Mouse (Mus musculus) frontal cortex, adult 2 months (tissue): Measurements from ENCODE around the gene Gm49361. TPM values are rescaled to one million over a fixed set of nuclear protein-coding genes. Genes with fewer than 3 reads are reported as not detected.
"Not testable (repeated sequence)": the region's sequence is repeated elsewhere in the genome, so short reads cannot be mapped to it uniquely, and the experiment has no call there.

ENCODE experiments used
- DNase-seq, 2 experiments: peaks; one replicate each; pipeline ENCODE4 v3.0.0; 2022; ENCODE audit warnings: low spot score in 1 of 2; ENCODE audit errors: extremely low spot score in 1 of 2
- polyA plus RNA-seq: library from polyadenylated mRNA; depleted of rRNA; stranded (reverse); fragments of >200 nt; gene quantifications from 2 replicates; pipeline ENCODE4 v1.2.3, GENCODE M21; 2012

Gm49361 gene
- polyA plus RNA-seq, 1 experiment = not detected

DNA sequence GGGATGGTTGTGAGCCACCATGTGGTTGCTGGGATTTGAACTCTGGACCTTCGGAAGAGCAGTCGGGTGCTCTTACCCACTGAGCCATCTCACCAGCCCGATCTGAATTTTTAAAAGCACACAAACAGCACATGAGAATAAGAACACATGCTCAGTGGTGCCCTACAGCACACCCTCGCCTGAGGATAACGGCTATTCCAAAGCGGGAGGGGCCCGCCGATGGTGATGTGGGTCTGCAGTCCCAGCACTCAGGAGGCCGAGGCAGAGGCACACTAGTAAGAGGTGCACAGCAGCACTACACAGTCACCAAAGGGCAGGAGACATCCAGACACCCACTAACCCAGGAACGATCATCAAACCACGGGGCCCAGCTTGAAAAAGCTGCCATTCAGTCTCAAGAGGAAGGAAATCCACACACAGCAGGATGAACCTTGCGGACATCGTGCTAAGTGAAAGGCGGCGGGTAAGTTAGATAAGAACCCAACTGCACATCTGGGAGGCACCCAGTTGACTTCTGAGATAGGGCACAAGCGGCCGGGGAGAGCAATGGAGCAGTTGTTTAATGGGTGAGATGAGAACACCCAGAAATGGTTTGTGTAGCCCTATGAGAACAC is 53.3 kb downstream of the Gm49361 start:
- DNase-seq = no peak

GRCm38 (mm10) chr14:57691316-57691715 is 54.6 kb downstream of the Gm49361 start:
- no peak for DNase-seq

DNA sequence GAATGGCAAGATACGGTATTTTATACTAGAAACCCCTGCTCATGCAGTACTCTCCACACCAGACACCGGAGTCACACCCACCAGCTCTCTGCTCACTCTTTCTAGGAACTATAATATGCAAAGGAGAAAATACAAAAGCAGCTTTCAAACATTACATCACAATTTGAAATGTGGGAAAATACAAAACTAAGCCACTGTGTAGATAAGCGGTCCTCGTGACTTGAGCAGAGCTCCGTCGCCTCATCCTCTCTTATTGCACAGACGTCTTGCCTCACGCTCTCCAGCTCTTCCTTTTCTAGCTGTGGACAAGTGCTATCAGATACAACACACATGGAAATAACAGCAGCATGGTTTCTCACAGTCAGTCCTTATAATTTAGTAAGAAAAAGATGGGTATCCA is 55.2 kb downstream of the Gm49361 start:
- DNase-seq = no peak

DNA sequence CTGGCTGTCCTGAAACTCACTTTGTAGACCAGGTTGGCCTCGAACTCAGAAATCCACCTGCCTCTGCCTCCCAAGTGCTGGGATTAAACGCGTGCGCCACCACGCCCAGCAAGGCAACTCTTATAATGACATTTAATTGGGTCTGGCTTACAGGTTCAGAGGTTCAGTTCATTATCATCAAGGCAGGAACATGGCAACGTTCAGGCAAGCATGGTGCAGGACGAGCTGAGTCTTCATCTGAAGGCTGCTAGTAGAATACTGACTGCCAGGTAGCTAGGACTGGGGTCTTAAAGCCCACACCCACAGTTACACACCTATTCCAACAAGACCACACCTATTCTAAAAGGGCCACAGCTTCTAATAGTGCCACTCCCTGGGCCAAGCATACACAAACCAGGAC is 57.8 kb downstream of the Gm49361 start:
- DNase-seq = not testable (repeated sequence)

- DNase-seq = no peak
These were observed 58.5 kb downstream of the Gm49361 start for GRCm38 (mm10) chr14:57687441-57687840.

- DNase-seq = no peak
These were observed 59.3 kb downstream of the Gm49361 start for GRCm38 (mm10) chr14:57686647-57687046.

GRCm38 (mm10) chr14:57684579-57684978 is 61.3 kb downstream of the Gm49361 start:
- DNase-seq = peak in 1 of 2 experiments; percentile 70

- DNase-seq = no peak
These were observed 63.2 kb downstream of the Gm49361 start for GRCm38 (mm10) chr14:57682751-57683150.

DNA sequence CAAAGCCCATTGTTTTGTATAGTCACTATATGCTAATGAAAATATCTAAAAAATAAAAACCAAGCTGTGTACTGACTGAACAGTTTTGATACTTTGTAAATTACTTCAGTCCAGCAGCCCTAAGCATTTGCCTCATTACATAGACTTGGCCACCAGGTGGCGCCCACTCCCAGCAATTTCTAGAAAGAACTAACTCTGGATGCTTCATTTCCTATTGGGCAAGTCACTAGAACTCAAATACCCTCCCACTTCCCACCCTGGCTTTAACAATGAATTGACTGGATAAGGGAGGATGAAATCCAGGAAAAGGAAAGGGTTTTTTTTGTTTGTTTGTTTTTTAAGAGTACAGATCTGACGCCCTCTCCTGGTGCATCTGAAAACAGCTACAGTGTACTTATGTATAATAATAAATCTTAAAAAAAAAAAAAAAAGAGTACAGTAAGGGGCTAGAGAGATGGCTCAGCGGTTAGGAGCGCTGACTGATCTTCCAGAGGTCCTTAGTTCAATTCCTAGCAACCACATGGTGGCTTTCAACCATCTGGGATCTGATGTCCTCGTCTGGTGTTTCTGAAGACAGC is 65.9 kb downstream of the Gm49361 start:
- peak; percentile 18 to 93 for DNase-seq

DNA sequence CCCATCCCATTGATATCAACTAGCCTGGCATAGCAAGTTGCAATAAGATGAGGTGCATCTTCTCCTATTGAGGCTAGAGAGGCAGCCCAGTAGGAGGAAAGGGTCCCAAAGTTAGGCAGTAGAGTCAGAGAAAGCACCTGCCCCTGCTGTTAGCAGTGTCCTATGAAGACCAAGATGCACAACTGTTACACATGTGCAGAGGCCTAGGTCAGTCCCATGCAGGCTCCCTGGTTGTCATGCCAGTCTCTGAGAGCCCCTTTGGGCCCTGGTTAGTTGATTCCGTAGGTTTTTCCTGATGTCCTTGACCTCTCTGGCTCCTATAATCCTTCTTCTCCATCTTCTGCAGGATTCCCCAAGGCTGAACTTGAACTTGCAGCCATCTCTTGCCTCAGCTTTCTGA is 66.4 kb downstream of the Gm49361 start:
- no peak for DNase-seq

GRCm38 (mm10) chr14:57675481-57675880 is 70.4 kb downstream of the Gm49361 start:
- DNase-seq = no peak

DNA sequence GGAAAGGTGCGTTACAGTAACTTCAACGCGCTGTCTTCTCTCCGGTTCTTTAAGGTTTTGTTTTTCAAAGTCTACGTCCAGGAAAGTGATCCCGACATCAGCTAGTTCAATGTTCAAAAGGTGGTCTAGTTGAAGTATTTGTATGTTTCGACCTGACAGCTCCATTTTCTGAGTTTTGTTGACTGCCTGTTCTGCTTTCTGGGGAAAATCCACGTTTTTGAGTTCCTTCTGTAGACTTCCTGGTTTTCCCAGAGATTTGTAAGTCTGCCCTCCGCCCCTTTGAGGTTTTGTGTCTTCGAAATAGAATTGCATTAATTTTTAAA is 80.3 kb downstream of the Gm49361 start:
- DNase-seq = no peak

GRCm38 (mm10) chr14:57664822-57665627 is 80.9 kb downstream of the Gm49361 start, which contains the start of gene Xpo4:
Xpo4 (minus strand) TSS chr14:57665430.
- peak; percentile 52 to 83 for DNase-seq

GRCm38 (mm10) chr14:57664311-57664821 is 81.5 kb downstream of the Gm49361 start:
- DNase-seq = no peak

DNA sequence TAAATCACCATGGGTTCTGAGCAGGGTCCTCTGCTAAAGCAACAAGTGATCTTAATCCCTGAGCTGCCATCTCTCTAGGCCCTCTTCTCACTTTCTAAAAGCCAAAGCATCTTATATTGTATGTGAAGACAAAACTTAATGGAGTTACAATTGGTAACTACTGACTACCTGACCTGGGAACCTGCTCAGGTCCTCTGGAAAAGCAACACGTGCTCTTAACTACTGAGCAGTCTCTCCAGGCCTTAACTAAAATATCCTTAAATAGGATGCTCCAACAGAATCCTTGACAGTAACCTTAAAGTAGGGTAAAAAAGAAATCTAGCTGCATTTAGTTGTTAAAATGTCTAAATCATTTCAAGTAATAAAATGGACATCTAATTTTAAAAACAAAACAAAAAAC is 82.3 kb downstream of the Gm49361 start:
- no peak for DNase-seq

DNA sequence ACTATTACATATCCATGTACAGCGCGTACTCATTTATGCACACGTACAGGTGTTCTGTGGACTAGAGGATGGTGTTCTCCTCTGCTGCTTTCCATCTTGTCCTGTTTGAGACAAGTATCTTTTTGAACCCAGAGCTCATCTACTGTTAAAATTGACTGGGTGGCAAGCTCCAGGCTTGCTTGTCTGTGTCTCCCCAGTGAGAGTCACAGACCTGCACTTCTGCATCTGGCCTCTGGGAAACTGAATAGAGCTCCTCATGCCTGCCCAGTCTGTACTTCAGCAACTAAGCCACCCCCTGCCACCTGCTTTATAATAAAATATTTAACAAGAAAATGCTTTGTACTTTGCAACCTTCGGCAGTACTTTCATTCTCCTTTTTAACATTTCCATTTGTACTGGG is 87.6 kb downstream of the Gm49361 start:
- DNase-seq = no peak

DNA sequence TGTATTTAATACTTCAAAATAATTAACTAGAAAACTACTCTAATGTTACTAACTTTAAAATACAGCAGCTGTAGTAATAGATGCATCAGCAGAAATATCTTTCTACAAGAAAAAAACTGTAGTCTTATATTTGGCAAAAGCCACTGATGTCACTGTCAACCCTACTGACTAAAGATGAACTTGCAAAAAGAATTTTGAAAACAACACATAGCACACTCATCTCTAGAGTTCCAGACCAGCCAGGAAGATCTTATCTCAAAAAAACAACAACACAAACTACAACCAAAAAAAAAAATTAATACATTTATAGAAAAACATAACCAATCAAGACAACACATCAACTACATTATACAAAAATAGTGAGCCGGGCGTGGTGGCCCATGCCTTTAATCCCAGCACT is 88.4 kb downstream of the Gm49361 start:
- no peak for DNase-seq

DNA sequence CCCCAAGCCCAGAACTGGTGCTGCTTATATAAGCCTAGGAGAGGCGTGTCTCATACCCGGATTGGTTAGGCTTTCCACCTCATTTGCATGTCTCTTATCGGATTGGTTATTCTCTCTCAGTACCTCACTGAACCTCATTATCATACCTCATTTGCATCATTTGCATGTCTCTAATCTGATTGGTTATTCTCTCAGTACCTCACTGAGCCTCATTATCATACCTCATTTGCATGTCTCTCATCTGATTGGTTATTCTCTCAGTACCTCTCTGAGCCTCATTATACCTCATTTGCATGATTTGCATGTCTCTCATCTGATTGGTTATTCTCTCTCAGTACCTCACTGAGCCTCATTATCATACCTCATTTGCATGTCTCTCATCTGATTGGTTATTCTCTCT is 89.4 kb downstream of the Gm49361 start:
- not testable (repeated sequence) for DNase-seq

DNA sequence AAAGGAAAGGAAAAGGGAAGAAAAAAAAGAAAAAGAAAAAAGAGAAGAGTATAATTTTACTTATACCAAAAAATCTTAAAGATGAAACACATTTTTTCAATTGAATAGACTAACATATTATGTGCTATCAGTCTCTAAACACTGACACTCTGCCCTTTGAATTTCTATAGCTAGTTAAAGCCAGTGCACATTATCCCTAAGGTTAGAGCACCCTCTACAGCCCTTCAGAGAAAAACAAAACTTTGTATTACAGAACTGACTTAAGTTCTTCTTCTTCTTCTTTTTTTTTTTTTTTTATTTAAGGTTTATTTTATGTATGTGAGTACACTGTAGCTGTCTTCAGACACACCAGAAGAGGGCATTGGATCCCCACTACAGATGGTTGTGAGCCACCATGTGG is 96.4 kb downstream of the Gm49361 start:
- DNase-seq = no peak

GRCm38 (mm10) chr14:57646155-57646554 is 99.7 kb downstream of the Gm49361 start:
- DNase-seq = no peak

- no peak for DNase-seq
These were observed 106.8 kb downstream of the Gm49361 start for GRCm38 (mm10) chr14:57639153-57639552.

- DNase-seq = no peak
These were observed 111.8 kb downstream of the Gm49361 start for GRCm38 (mm10) chr14:57634141-57634540.
